Mouse (Mus musculus): ENCODE measurements around the gene Gtsf2.
"Not testable (repeated sequence)": the region's sequence is repeated elsewhere in the genome, so short reads cannot be mapped to it uniquely, and the experiment has no call there.

DNA sequence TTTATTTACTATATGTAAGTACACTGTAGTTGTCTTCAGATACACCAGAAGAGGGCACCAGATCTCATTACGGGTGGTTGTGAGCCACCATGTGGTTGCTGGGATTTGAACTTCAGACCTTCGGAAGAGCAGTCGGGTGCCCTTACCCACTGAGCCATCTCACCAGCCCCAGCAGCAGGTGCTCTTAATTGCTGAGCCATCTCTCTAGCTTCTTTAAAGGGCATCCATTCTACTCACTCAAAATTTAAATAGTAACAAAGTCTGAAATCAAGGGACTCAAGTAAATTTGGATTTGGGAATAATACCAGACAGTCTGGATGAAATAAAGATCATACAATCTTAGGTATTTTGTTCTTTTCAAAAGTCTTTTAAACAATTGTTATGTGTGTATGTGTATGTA, 42.7 kb downstream of the Gtsf2 start:
- not testable (repeated sequence) for TF ChIP-seq CTCF (IDR thresholded peaks at IDR 0.05; ENCODE audit: extremely low read depth, insufficient read depth, insufficient read length, insufficient replicate concordance); POLR2A (IDR thresholded peaks at IDR 0.05; ENCODE audit: low read depth, low read length)
